Mouse (Mus musculus): ENCODE results near the gene Specc1. TPM values are rescaled to one million over a fixed set of nuclear protein-coding genes. Genes with fewer than 3 reads are reported as not detected.

The Specc1 gene
- polyA plus RNA-seq, 1 experiment: 16.9 TPM

DNA sequence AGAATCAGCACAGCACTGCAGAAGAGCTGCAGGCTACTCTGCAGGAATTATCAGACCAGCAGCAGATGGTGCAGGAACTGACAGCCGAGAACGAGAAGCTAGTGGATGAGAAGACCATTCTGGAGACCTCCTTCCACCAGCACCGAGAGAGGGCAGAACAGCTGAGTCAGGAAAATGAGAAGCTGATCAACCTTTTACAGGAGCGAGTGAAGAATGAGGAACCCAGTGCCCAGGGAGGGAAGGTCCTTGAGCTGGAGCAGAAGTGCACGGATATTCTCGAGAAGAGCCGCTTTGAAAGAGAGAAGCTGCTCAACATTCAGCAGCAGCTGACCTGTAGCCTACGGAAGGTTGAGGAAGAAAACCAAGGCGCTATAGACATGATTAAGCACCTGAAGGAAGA is 162.0 kb downstream of the Specc1 start:
- no peak for DNase-seq (ENCODE audit: low read depth)
- no peak for TF ChIP-seq POLR2A (IDR thresholded peaks at IDR 0.05; ENCODE audit: borderline replicate concordance, extremely low read depth, insufficient read depth, insufficient read length, poor library complexity, severe bottlenecking)
- no peak for TF ChIP-seq CTCF (IDR thresholded peaks at IDR 0.05; ENCODE audit: borderline replicate concordance, extremely low read depth, insufficient read depth, insufficient read length)

- TF ChIP-seq CTCF (IDR thresholded peaks at IDR 0.05; ENCODE audit: borderline replicate concordance, extremely low read depth, insufficient read depth, insufficient read length): no peak
- TF ChIP-seq POLR2A (IDR thresholded peaks at IDR 0.05; ENCODE audit: borderline replicate concordance, extremely low read depth, insufficient read depth, insufficient read length, poor library complexity, severe bottlenecking): no peak
- no peak for DNase-seq (ENCODE audit: low read depth)
These were observed 163.3 kb downstream of the Specc1 start for GRCm38 (mm10) chr11:62119871-62120270.

DNA sequence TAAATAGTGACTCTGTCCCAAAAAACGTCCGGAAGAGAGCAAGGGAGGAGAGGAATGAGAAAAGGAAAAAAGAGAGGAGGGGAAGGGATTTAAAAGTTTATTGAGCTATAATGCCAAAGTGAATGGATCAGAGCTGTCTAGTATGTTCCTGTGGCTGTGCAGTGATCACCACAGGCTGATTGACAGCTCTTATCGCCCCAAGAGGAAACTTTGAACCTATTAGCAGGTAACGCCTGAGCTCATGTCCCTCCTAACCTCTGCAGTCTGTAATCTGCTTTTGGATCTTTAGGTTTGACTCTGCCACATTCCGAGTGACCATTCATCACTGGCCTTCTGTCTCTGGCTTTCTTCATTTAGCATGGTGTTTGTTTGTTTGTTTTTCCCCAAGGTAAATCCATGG is 164.8 kb downstream of the Specc1 start:
- DNase-seq (ENCODE audit: low read depth): no peak
- no peak for TF ChIP-seq CTCF (IDR thresholded peaks at IDR 0.05; ENCODE audit: borderline replicate concordance, extremely low read depth, insufficient read depth, insufficient read length)
- TF ChIP-seq POLR2A (IDR thresholded peaks at IDR 0.05; ENCODE audit: borderline replicate concordance, extremely low read depth, insufficient read depth, insufficient read length, poor library complexity, severe bottlenecking): no peak

- peak; percentile 91 for DNase-seq (ENCODE audit: low read depth)
- TF ChIP-seq CTCF (IDR thresholded peaks at IDR 0.05; ENCODE audit: borderline replicate concordance, extremely low read depth, insufficient read depth, insufficient read length) (peak; percentile 90), POLR2A (IDR thresholded peaks at IDR 0.05; ENCODE audit: borderline replicate concordance, extremely low read depth, insufficient read depth, insufficient read length, poor library complexity, severe bottlenecking) (no peak)
These were observed 171.1 kb downstream of the Specc1 start for GRCm38 (mm10) chr11:62127692-62128091.

DNA sequence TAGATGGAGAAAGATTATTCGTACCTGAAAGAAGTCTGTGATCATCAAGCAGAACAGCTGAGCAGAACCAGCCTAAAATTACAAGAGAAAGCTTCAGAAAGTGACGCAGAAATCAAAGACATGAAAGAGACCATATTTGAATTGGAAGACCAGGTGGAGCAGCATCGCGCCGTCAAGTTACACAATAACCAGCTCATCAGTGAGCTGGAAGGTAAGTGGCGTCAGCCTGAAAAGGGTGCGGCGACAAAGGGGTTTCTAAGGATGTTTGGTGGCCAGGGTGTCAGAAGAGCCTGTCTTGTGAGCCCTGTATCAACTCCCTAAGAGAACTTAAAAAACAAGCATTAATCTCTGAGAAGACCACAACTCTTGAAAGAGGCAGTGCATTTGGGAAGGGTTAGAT is 171.6 kb downstream of the Specc1 start:
- DNase-seq (ENCODE audit: low read depth): no peak
- TF ChIP-seq POLR2A (IDR thresholded peaks at IDR 0.05; ENCODE audit: borderline replicate concordance, extremely low read depth, insufficient read depth, insufficient read length, poor library complexity, severe bottlenecking) (no peak), CTCF (IDR thresholded peaks at IDR 0.05; ENCODE audit: borderline replicate concordance, extremely low read depth, insufficient read depth, insufficient read length) (no peak)

- DNase-seq (ENCODE audit: low read depth): peak; percentile 58
- TF ChIP-seq POLR2A (IDR thresholded peaks at IDR 0.05; ENCODE audit: borderline replicate concordance, extremely low read depth, insufficient read depth, insufficient read length, poor library complexity, severe bottlenecking): no peak
- no peak for TF ChIP-seq CTCF (IDR thresholded peaks at IDR 0.05; ENCODE audit: borderline replicate concordance, extremely low read depth, insufficient read depth, insufficient read length)
These were observed 173.6 kb downstream of the Specc1 start for GRCm38 (mm10) chr11:62130191-62130590.

DNA sequence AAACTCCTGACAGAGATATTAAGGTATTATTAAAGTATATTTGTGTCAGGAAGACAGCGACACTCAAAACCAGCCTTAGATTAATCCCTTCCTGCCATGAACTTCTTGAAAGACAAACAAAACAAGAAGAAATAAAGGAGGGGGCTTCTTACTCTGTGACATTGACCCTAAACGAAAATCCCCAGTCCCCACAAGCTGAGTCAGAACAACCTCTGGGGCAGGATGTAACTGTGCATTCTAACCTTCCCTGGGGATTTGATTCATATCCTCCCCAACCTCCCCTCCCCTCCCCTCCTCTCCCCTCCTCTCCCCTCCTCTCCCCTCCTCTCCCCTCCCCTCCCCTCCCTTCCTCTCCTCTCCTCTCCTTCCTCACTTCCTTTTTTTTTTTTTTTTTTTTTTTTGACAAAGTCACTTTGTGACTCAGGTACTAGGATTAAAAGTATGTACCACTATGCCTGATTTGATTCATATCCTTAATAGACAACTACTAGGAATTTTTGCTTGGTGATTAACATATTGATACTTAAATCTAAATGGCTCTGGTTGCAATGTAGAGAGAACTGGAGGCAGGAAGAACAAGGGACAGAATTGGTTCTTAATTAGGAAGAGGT is 174.2 kb downstream of the Specc1 start:
- TF ChIP-seq POLR2A (IDR thresholded peaks at IDR 0.05; ENCODE audit: borderline replicate concordance, extremely low read depth, insufficient read depth, insufficient read length, poor library complexity, severe bottlenecking): no peak
- no peak for TF ChIP-seq CTCF (IDR thresholded peaks at IDR 0.05; ENCODE audit: borderline replicate concordance, extremely low read depth, insufficient read depth, insufficient read length)
- no peak for DNase-seq (ENCODE audit: low read depth)

- no peak for DNase-seq (ENCODE audit: low read depth)
- TF ChIP-seq POLR2A (IDR thresholded peaks at IDR 0.05; ENCODE audit: borderline replicate concordance, extremely low read depth, insufficient read depth, insufficient read length, poor library complexity, severe bottlenecking): no peak
- no peak for TF ChIP-seq CTCF (IDR thresholded peaks at IDR 0.05; ENCODE audit: borderline replicate concordance, extremely low read depth, insufficient read depth, insufficient read length)
These were observed 175.0 kb downstream of the Specc1 start for GRCm38 (mm10) chr11:62131601-62132000.

DNA sequence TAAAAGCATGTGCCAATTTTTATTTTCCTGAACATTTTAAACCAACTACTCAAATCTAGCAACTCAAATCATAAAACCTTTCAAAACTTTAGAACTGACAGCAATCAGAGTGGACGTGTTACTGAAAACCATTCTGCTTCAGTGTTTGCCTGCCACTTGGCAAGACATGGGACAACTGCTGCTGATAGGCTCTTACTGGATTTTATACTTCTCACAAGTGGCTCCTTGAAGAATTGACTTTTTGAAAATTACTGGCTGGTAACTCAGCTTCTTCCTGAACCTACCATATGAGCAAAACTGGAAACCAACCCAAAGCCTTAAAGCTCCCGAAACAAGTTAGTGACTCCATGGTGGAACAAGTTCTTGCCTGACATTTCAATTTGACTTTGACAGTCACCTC is 177.6 kb downstream of the Specc1 start:
- no peak for DNase-seq (ENCODE audit: low read depth)
- no peak for TF ChIP-seq CTCF (IDR thresholded peaks at IDR 0.05; ENCODE audit: borderline replicate concordance, extremely low read depth, insufficient read depth, insufficient read length)
- no peak for TF ChIP-seq POLR2A (IDR thresholded peaks at IDR 0.05; ENCODE audit: borderline replicate concordance, extremely low read depth, insufficient read depth, insufficient read length, poor library complexity, severe bottlenecking)

DNA sequence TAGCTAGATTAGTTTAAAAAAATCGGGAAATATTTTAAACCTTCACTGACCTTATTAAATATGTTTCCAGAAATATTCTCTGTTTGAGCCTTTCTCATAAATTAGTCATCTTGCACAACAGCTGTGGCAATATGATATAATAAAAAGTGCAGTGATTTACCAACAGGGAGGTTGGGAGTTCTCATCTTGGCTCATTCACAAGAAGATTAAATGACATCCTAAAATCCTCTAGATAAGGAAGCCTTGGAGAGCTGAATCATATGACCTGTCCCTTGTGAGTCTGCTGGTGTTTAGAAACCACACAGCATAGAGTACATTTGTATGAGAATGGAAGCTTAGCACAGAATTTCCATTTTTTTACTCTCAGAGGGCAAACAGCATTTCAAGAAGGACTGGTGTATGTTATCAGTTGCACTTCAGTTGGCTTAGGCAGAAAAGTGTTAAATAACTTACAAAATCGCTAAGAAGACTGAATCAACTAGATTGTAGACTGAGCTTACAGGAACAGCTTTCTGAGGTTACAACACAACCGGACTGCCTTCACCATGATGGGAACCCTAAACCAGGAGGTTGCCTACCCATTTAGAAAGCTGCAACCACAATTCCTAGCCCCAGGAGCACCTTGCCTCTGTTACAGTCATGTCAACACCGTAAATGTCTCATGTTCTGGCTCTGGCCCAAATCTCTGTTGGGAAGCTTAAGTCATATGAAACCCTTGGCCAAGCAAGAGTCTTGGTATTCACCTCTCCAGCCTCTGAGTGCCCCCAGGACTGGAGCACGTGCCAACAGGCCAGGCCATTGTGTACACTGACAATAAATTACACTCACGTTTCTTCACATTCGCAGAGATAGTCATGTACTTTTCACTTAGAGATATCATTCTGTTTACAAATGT is 188.9 kb downstream of the Specc1 start:
- TF ChIP-seq POLR2A (IDR thresholded peaks at IDR 0.05; ENCODE audit: borderline replicate concordance, extremely low read depth, insufficient read depth, insufficient read length, poor library complexity, severe bottlenecking) (no peak), CTCF (IDR thresholded peaks at IDR 0.05; ENCODE audit: borderline replicate concordance, extremely low read depth, insufficient read depth, insufficient read length) (no peak)
- DNase-seq (ENCODE audit: low read depth): no peak

GRCm38 (mm10) chr11:62146661-62147060 is 190.1 kb downstream of the Specc1 start:
- TF ChIP-seq POLR2A (IDR thresholded peaks at IDR 0.05; ENCODE audit: borderline replicate concordance, extremely low read depth, insufficient read depth, insufficient read length, poor library complexity, severe bottlenecking) (no peak), CTCF (IDR thresholded peaks at IDR 0.05; ENCODE audit: borderline replicate concordance, extremely low read depth, insufficient read depth, insufficient read length) (no peak)
- no peak for DNase-seq (ENCODE audit: low read depth)
